Mouse (Mus musculus): ENCODE data around the gene Tmem72. TPM values are rescaled to one million over a fixed set of nuclear protein-coding genes. Genes with fewer than 3 reads are reported as not detected.

The Tmem72 gene
- polyA plus RNA-seq (2012; rRNA removed) (under 0.01 and 0.01 TPM in 2 replicates), polyA plus RNA-seq (2014; fragmentation: Nextera tagmentation; extraction: Ambion mirVana) (under 0.01 TPM in 1 of 2 replicates, not detected in the other)

GRCm38 (mm10) chr6:116716666-116717065 lies at the start of gene Tmem72:
Gene Tmem72, minus strand, starts transcription at chr6:116716913.
- Histone ChIP-seq H3K4me3 (ENCODE audit: insufficient read depth in 1 of 2, low read depth in 2 of 2, low read length in 2 of 2) (no peak within 1 kb of the TSS), H3K27me3 (ENCODE audit: control insufficient read depth, insufficient read depth, low read length) (no peaks in the 10 kb centered on the region), H3K4me1 (replicated peaks; ENCODE audit: control insufficient read depth in 2 of 2, insufficient read depth in 2 of 2, low read length in 1 of 2) (no peaks in the 10 kb centered on the region), H3K9ac (replicated peaks) (no peak within 1 kb of the TSS), H3K4me2 (ENCODE audit: low read depth) (no peak within 1 kb of the TSS), H3K27ac (no peak within 1 kb of the TSS), H3K9me3 (ENCODE audit: control insufficient read depth, low read length) (no peaks in the 10 kb centered on the region), H3K36me3 (replicated peaks; ENCODE audit: control insufficient read depth, insufficient read depth, low read depth) (no peaks in the 10 kb centered on the region)
- no peak for ATAC-seq (ENCODE audit: insufficient read depth)
- no peak for DNase-seq (ENCODE audit: low read depth in 3 of 3, low spot score in 3 of 3)
- 71% methylated on average over 8 of the region's 8 CpGs for WGBS (ENCODE audit: insufficient replicate concordance)
- TF ChIP-seq CTCF (IDR thresholded peaks at IDR 0.05; ENCODE audit: low read depth), result no peak
- no peak for TF ChIP-seq EP300 (IDR thresholded peaks at IDR 0.05; ENCODE audit: low read depth)

- no peaks in the 10 kb centered on the region for H3K4me1 ChIP-seq (replicated peaks; ENCODE audit: control insufficient read depth in 2 of 2, insufficient read depth in 2 of 2, low read length in 1 of 2)
- ATAC-seq (ENCODE audit: insufficient read depth), result no peak
Measured at GRCm38 (mm10) chr6:116764524-116764923, 47.8 kb upstream of the Tmem72 start.

GRCm38 (mm10) chr6:116762333-116762732 lies 45.6 kb upstream of the Tmem72 start:
- 57% methylated on average over 3 of the region's 3 CpGs for WGBS (ENCODE audit: insufficient replicate concordance)
- no peaks in the 10 kb centered on the region for H3K4me1 ChIP-seq (replicated peaks; ENCODE audit: control insufficient read depth in 2 of 2, insufficient read depth in 2 of 2, low read length in 1 of 2)
- no peak for DNase-seq (ENCODE audit: low read depth in 3 of 3, low spot score in 3 of 3)
- ATAC-seq (ENCODE audit: insufficient read depth), result no peak
- H3K4me2 ChIP-seq (ENCODE audit: low read depth), result no peak overlapping the region
- no peaks in the 10 kb centered on the region for H3K36me3 ChIP-seq (replicated peaks; ENCODE audit: control insufficient read depth, insufficient read depth, low read depth)
- TF ChIP-seq EP300 (IDR thresholded peaks at IDR 0.05; ENCODE audit: low read depth), result no peak
- TF ChIP-seq CTCF (IDR thresholded peaks at IDR 0.05; ENCODE audit: low read depth), result no peak
- no peak overlapping the region for H3K4me3 ChIP-seq (ENCODE audit: insufficient read depth in 1 of 2, low read depth in 2 of 2, low read length in 2 of 2)
- H3K27ac ChIP-seq, result no peak overlapping the region
- no peaks in the 10 kb centered on the region for H3K27me3 ChIP-seq (ENCODE audit: control insufficient read depth, insufficient read depth, low read length)
- H3K9me3 ChIP-seq (ENCODE audit: control insufficient read depth, low read length), result no peaks in the 10 kb centered on the region
- H3K9ac ChIP-seq (replicated peaks), result no peak overlapping the region

More at GRCm38 (mm10) chr6:116764524-116764923, 47.8 kb upstream of the Tmem72 start:
- Histone ChIP-seq H3K36me3 (replicated peaks; ENCODE audit: control insufficient read depth, insufficient read depth, low read depth) (no peaks in the 10 kb centered on the region), H3K27me3 (ENCODE audit: control insufficient read depth, insufficient read depth, low read length) (no peaks in the 10 kb centered on the region), H3K9ac (replicated peaks) (no peak overlapping the region), H3K4me2 (ENCODE audit: low read depth) (no peak overlapping the region), H3K9me3 (ENCODE audit: control insufficient read depth, low read length) (no peaks in the 10 kb centered on the region), H3K4me3 (ENCODE audit: insufficient read depth in 1 of 2, low read depth in 2 of 2, low read length in 2 of 2) (no peak overlapping the region), H3K27ac (no peak overlapping the region)
- WGBS (ENCODE audit: insufficient replicate concordance), result 85% methylated on average over 4 of the region's 4 CpGs
- DNase-seq (ENCODE audit: low read depth in 3 of 3, low spot score in 3 of 3), result no peak
- TF ChIP-seq CTCF (IDR thresholded peaks at IDR 0.05; ENCODE audit: low read depth) (no peak), EP300 (IDR thresholded peaks at IDR 0.05; ENCODE audit: low read depth) (no peak)

- Histone ChIP-seq H3K9ac (replicated peaks) (no peak overlapping the region), H3K27ac (no peak overlapping the region), H3K4me1 (replicated peaks; ENCODE audit: control insufficient read depth in 2 of 2, insufficient read depth in 2 of 2, low read length in 1 of 2) (no peaks in the 10 kb centered on the region), H3K9me3 (ENCODE audit: control insufficient read depth, low read length) (no peaks in the 10 kb centered on the region), H3K4me3 (ENCODE audit: insufficient read depth in 1 of 2, low read depth in 2 of 2, low read length in 2 of 2) (no peak overlapping the region), H3K36me3 (replicated peaks; ENCODE audit: control insufficient read depth, insufficient read depth, low read depth) (no peaks in the 10 kb centered on the region), H3K4me2 (ENCODE audit: low read depth) (no peak overlapping the region), H3K27me3 (ENCODE audit: control insufficient read depth, insufficient read depth, low read length) (no peaks in the 10 kb centered on the region)
- TF ChIP-seq CTCF (IDR thresholded peaks at IDR 0.05; ENCODE audit: low read depth) (no peak), EP300 (IDR thresholded peaks at IDR 0.05; ENCODE audit: low read depth) (no peak)
- WGBS (ENCODE audit: insufficient replicate concordance), result 71% methylated on average over 6 of the region's 6 CpGs
- DNase-seq (ENCODE audit: low read depth in 3 of 3, low spot score in 3 of 3) (no peak), ATAC-seq (ENCODE audit: insufficient read depth) (no peak)
Measured at GRCm38 (mm10) chr6:116760181-116760580, 43.5 kb upstream of the Tmem72 start.

- Histone ChIP-seq H3K4me1 (replicated peaks; ENCODE audit: control insufficient read depth in 2 of 2, insufficient read depth in 2 of 2, low read length in 1 of 2) (no peaks in the 10 kb centered on the region), H3K27me3 (ENCODE audit: control insufficient read depth, insufficient read depth, low read length) (no peaks in the 10 kb centered on the region), H3K4me3 (ENCODE audit: insufficient read depth in 1 of 2, low read depth in 2 of 2, low read length in 2 of 2) (no peak overlapping the region), H3K9me3 (ENCODE audit: control insufficient read depth, low read length) (no peaks in the 10 kb centered on the region), H3K27ac (no peak overlapping the region), H3K4me2 (ENCODE audit: low read depth) (no peak overlapping the region), H3K9ac (replicated peaks) (no peak overlapping the region), H3K36me3 (replicated peaks; ENCODE audit: control insufficient read depth, insufficient read depth, low read depth) (no peaks in the 10 kb centered on the region)
- TF ChIP-seq CTCF (IDR thresholded peaks at IDR 0.05; ENCODE audit: low read depth) (no peak), EP300 (IDR thresholded peaks at IDR 0.05; ENCODE audit: low read depth) (no peak)
- 61% methylated on average over 3 of the region's 3 CpGs for WGBS (ENCODE audit: insufficient replicate concordance)
- DNase-seq (ENCODE audit: low read depth in 3 of 3, low spot score in 3 of 3) (no peak), ATAC-seq (ENCODE audit: insufficient read depth) (no peak)
Measured at GRCm38 (mm10) chr6:116756364-116756763, 39.7 kb upstream of the Tmem72 start.

Data from liver, embryonic 14.5 days (tissue).